Mouse (Mus musculus): ENCODE data around the gene Dlg2.
"Not testable (repeated sequence)": the region's sequence is repeated elsewhere in the genome, so short reads cannot be mapped to it uniquely, and the experiment has no call there.

Dlg2 gene

DNA sequence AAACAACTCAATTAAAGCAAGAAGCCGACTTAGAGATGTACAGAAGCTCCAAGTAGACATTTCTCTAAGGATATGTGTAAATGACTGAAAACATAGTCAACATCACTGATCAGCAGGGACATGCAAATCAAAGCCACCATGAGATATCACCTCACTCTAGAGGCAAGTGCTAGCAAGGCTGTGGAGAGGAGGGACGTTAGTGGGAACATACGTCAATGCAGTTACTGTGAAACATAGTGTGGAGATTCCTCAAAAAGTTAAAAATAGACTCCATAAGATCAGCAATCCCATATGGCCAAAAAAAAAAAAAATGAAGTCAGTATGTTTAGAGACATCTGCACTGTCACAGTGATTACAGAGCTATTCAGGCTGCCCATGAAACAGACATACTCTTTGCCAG is 349.2 kb downstream of the Dlg2 start:
- DNase-seq (ENCODE audit: low read depth, low spot score): no peak

DNA sequence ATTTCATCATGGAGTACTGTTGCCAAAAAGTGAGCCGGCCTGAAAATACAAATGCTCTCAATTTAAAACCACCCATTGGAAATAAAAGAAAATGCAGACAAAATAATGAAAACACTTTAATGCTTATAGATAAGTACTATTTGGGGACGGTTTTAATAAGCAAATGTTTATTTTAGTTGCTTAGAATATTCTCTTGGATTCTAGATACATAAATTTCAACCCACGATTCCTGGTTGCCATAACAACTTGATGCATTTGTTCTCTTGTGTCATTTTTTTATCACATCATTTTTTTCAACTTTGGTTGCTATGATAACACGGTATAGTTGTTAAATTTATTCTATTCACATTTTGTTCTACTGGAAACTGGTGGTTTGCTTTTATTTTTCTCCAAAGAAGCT is 364.8 kb downstream of the Dlg2 start:
- no peak for DNase-seq (ENCODE audit: low read depth, low spot score)

DNA sequence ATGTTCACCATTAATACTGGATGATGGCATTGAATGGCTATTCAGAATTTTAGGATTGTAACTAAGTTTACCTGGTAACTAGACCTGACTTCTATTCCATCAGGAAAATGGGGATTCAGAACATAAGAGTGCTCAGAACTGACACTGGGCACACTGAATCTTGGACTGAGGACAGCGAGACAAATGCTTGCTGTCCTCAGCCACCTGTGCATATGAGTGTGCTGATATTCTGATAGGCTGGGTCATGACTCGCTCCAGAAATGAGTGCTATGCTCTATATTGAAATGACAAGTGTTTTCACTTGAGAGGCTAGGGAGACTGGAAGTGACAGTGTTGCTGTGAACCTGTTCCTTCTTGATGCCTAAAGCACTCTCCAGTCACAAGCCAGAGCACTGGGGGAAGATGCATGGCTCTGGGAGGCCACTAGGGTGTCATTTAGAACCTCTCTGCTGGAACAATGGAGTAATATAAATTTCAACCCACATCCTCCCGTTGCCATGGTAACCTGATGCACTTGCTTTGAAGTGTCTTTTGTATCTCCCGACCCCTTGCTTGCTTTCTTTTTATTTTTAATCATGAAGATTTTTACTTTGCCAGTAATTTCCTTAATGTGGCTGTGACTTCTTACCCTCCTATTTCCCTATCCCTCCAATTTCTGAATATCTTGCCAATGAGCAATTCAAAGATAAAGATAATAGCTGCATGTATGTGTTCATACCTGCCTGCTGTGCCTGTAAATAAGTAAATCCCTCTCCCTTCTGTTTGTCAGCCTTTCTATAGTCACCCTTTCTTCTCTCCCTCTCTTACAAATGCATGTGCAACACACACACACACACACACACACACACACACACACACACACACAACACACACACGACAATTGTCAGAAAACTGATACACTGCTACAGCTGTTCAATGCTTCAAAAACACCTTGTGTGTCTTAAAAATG is 367.1 kb downstream of the Dlg2 start:
- no peak for DNase-seq (ENCODE audit: low read depth, low spot score)

DNA sequence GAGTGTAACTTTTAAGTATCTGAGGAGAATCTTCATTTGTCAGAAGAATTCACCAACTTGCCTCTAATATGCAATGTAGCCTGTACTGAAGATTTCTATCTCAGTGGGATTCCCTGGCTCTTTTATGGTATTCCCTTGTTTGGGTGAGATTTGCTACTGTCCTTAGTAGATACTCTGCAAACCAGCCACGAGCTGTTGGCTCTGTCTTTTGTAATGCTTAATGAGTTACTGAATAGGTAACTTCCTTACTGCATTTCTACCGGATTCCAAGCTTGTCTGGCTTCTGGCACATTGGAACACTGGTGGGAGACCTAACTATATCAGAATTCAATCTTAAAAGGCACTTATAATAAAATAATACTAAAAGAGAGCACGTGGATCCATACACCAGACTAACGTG is 400.3 kb downstream of the Dlg2 start:
- DNase-seq (ENCODE audit: low read depth, low spot score): not testable (repeated sequence)

DNA sequence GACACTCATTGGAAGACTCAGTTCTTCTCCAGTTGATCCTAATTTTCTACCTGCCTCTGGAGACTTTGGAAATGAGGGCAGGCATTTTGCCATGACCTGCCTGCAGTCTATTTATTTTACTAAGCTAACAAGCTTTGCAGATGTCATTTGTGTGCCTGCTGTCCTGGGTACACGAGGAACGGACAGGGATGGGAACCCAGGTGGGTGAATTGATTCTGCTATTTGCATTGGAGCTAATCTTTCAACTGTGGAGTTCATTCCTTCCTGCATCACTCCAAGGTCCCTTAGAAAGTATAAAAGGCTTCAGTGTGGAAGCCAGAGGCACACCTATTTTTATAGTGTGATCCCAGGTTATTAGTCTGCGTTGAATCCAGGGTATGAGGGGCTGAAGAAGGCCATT is 406.3 kb downstream of the Dlg2 start:
- peak; percentile 1 for DNase-seq (ENCODE audit: low read depth, low spot score)

DNA sequence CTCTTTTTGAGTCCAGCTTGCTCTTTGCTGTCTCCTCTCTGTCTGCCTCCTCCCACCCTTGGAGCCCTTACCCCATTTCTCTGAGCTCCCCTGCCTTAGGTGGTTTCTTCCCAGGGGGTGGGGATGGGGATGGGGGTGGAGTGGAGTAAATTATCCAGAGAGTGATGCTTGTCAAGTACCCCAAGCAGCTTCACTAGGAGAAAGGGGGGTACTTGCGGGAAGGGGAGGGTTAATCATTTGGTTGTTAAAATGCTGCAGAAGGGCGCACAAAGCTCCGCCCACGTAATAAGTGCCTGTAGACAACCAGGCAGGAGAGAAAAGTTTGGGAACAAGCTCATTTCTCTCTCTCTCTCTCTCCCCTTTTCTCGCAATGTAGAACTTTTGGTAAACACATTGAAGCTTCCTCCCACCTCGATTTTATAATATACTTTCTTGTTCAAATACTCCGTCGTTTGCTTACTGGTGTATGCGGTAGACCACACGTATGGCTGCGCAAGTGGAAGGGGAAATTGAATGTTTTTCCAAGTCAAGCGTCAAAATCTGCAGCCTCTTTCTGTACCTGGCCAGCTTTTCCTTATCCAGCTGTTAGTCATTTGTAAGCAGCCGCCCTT is 410.0 kb downstream of the Dlg2 start:
- no peak for DNase-seq (ENCODE audit: low read depth, low spot score)

DNA sequence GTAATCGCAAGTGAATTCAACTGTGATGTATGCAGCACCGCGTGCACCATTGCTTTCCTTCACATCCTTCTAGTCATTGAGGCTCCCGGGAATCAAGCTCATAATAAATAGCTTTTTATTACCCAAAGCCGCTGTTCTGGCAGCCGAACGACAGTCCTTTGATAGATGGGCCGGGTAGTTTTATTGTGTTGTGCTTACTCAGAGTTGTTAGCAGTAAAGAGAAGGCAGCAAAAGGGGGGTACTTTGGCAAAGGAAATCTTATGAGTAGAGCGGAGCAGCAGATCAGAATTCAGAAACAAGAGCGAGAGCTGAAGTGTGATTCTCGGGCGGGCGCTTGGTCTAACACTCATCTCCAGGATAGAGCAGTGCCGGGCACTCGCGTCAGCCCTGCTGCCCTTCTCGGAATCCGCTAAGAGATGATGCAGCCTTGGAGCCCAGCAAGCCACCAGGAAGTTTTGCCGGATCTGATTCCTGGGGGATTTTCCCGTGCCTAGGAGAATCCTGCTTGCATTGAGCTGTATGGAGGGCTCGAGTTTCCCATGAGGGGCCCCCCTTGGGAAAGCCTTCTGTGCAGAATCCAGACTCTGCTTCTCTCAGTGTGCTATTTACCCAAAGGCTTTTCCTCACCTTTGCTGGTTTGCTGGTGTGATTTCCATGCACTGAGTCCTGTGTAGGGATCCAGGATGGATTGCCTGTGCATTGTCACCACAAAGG is 410.7 kb downstream of the Dlg2 start:
- peak; percentile 8 for DNase-seq (ENCODE audit: low read depth, low spot score)

DNA sequence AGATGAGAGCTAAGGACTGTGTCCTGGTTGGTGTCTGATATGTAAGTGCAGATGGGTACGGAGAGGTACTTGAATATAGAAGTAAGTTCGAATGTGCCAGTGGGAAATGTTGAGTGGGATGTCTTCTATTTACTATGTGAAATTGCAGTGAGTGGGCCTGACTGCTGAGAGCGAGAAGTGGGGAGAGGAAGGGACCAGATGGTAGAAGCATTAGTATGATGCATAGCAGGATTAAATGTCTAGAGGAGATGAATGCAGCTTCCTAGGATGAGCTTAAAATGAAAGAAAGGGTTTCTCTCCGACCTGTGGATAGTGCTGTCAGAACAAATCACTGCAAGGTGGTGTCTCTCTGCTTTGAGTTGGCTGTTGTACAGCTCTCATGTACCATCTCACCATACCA is 451.0 kb downstream of the Dlg2 start:
- DNase-seq (ENCODE audit: low read depth, low spot score): peak; percentile 8

DNA sequence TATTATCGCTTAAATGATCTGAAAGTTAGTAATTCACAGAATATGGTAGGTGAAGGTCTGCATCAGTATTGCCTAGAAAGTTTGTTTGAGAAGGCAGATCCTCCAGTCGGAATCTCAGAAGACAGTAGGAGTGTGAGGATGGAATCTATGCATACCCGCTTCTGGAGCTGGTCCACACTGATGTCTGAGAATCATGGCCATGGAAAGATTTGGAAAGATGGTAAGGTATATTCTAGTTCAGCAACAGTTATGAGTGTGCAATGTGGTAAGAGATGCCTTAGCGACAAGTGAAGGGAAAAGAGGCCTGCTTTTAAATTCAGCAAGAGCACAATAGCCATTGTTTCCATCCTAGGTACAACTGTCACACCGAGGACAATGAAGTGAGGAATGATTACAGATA is 464.3 kb downstream of the Dlg2 start:
- no peak for DNase-seq (ENCODE audit: low read depth, low spot score)

DNA sequence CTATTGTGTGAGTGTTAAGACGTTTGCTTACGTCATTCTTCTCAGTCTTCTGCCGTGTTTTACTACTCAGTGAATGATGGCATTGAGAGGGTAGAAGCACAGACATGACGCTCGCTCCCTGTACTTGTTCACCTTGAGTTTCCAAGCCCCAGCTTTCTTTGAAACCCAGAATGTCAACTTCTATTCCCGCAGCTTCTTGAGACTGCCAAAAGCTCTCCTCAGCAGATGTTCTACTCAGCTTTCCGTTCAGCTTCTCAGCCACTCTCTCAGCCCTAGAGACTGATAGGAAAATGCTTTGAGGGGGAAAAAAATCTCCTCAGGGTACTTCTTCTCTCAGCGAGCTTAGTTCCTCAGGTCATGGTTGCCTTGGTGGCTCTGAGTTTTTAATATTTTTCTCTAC is 470.6 kb downstream of the Dlg2 start:
- no peak for DNase-seq (ENCODE audit: low read depth, low spot score)

DNA sequence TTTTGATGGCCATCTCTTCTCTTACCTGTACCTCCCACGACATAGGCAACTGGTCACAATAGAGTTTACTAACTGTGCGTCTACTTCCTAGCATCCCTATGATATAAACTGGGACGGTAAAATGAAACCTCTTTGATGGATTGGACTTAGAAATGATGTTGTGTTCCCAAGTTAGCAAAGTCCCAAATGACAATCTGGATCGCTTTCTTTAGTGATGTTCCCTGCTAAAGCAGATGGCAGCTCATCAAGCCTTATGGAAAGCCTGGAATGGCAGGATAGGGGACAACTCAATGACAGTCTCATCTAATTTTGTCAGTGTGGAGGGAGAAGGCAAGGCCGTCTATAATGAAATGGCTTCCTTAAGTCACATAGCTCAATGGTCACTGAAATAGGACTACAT is 472.7 kb downstream of the Dlg2 start:
- DNase-seq (ENCODE audit: low read depth, low spot score): no peak

DNA sequence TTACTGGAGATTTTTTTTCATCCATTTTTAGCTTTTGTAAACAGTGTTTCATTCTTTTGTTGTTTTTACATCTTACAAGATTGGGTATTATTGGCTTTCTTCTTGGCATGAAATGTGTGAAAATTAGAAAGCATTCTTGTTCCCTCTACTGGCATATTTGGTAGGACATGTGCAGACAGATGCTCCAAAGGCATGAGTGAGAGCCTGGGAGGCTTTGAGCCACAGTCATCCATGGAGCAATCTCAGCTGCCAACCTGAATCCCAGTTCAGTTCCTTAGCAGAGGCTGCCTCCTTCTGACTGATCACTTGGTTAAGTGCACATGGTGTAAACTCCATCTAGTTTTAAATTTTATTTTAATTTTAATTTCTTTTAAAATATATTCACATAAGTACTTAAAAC is 500.8 kb downstream of the Dlg2 start:
- no peak for DNase-seq (ENCODE audit: low read depth, low spot score)

DNA sequence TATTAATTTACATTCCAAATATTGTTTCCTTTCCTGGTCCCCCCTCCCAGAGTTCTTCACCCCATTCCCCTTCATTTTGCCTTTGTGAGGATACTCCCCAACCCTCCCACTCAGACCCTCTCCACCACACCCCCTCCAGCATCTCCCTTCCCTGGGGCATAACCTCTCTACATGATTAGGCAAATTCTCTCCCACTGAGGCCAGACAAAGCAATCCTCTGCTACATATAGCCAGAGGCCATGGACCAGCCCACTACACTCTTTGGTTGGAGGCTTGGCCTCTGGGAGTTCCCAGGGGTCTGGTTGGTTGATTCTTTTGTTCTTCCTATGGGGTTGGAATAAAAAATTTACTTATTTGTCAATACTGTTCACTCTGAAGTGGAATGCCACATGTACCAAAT is 505.6 kb downstream of the Dlg2 start:
- no peak for DNase-seq (ENCODE audit: low read depth, low spot score)

DNA sequence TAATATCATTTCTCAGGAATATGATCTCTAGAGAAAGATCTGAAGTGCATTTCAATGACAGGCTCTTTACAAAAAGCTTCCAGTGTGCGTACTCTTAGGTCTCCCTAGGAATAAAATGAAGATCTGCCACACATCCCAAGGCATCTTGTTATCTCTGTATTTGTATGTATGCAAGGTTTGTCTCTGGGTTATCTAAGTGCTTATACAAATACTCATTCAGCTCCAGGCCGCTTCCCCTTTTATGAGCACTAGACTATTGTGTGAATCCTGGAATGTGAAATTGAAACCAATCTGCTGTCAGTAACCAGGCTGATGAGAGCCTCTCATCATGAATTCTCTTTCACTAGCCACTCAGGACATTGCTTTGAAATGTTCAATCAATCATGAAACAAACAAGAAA is 534.2 kb downstream of the Dlg2 start:
- no peak for DNase-seq (ENCODE audit: low read depth, low spot score)

DNA sequence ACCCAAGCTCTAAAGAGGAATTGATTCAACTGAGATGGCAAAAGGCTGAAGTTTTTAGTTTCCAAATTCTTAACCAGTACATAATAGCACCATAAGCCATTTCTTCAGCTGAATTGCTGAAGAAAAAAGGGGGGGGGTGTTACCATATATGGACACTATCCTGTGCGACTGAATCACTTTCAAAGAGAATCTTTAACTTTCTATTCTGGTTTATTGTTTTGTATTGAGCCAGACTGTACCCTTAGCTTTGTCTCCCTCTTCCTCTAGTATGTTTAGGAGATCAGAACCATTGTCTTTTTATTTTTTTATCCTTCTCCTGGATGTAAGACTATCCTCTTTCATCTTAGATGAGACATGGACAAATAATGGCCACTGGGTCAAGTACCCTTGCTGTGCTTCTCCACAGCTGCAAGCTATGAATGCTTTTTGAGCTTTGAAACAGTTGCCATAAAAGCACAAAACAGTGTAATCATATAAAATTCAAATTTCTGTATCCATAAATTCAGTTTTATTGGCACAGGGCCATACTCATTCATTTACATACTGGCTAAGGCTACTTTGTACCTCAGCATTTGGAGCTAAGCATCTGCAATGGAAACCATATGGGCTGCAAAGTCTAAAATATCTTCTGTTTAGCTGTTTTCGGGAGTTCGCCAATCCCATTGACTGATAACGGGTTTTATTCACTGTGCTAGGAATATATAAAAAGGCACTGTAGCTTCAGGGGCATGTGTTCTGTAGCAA is 568.7 kb downstream of the Dlg2 start:
- no peak for DNase-seq (ENCODE audit: low read depth, low spot score)

DNA sequence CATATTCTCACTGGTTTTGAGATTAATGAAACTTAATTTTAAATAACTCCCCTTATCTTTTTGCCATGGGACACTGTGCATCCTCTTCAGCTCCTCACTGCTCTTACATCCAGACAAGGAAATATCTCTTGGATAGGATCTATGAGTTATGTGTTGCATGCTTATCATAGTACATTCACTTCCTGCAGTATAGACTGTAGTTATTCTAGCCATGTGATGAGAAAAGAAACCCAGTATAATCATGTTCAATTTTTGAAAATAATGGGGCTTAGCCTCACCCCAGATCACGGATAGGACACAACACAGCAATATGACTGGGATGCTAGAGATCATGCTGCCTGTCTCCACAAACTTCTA is 569.2 kb downstream of the Dlg2 start:
- DNase-seq (ENCODE audit: low read depth, low spot score): no peak

DNA sequence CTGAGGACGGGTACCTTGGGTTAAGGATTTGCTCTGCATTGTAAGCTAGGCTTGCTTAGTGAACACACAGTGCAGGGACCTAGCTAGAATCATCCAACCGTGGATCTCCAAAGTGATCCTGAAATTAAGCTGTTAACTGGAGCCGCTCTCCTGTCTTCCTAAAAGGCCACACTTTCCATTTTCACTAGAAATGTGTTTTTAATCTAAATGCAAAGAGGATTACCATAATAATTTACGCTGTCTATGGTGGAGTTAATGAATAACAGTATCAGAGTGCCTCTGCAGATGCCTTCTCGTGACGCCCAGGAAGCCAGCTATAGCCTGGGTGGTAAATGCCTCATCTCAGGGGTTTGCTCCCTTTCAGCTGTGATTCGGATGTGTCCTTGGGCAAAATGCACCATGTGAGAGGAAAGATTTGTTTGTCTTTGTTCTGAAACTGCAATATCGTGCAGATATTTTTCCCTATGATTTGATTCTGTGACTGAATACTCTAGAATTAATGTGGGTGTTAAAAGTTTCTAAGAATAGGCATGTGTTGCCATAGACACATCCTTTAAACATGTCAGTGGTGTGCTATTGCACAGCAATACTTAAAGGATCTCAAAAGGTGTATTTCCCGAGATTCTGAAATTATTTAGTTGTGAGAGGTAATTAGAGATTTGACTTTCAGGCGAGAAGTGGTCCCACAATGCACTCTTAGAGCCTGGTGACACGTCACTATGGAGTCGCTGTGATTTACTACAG is 587.0 kb downstream of the Dlg2 start:
- DNase-seq (ENCODE audit: low read depth, low spot score): no peak

DNA sequence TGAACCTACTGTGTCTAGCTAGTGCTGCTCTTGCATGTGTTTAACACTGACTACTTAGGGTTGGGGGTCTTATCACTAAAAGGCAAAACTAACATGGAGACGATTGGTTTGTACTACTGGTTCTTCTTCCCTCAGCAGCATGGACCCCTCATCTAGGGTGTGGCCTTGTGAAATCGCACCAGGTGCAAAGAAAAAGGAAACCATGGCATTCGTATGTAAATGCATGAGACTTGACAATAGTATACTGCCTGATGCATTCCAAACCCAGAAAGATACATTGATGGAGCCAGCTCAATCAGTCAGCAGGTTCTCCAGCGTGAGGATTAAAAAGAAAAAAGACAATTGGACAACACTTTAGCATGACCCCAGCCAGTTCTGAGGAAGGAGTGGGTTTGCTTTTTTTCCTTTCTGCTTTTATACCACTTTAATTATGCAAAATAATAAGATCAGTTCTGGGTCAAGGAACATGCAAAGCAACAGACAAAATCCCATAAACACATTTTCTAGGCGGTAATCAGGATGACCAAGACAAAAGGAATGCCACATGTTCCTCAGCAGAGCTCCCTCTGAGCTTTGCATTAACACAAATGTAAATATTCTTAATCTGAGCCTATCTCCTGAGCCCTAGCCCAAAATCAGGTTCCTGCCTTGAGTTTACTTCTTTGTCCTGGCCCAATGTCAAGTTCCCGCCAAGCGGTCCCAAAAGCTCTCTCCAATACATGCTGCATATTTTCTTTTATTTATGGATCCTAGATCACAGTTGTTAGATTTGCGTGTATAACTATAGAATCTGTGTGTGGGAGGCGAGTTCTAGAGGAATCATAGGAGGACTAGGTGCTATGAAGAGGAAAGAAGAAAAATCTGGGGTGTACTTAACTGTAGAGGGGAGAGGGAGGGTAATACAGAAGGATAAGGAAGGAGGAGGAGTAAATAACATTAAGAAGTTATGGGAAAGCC is 595.6 kb downstream of the Dlg2 start:
- no peak for DNase-seq (ENCODE audit: low read depth, low spot score)

DNA sequence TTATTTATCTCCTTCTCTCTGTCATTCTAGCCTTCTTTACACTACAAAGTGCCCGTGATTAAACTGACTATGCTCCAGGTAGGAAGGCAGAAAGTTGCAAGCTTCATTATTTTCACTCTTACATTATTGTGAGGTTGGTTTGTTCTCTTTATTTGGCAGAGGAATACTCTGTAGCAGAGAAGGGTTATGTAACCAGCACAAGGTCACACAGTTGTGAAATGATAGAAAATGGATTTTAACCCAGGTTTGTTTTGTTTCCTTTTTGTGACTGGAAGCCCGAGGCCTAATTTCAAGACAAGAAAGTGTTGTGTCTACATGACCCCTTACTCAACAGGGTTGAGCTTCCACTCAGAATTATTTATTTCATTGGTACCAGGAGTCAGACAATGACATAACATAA is 609.6 kb downstream of the Dlg2 start:
- DNase-seq (ENCODE audit: low read depth, low spot score): no peak
